Mouse (Mus musculus): ENCODE results near the gene Pop4. TPM values are rescaled to one million over a fixed set of nuclear protein-coding genes. Genes with fewer than 3 reads are reported as not detected.
A peak's percentile ranks its signal among the peaks of the same experiment; 100 is the strongest.

Gene Pop4
- polyA plus RNA-seq, 1 experiment from 2014 or later = 89.3 TPM

- Histone ChIP-seq H3K4me3 (replicated peaks) (no peak overlapping the region), H3K27me3 (no peaks in the 10 kb centered on the region; the same call in 1 of the 2 replicates), H3K9ac (replicated peaks) (no peak overlapping the region), H3K4me1 (replicated peaks) (no peaks in the 10 kb centered on the region), H3K27ac (no peak overlapping the region), H3K36me3 (no peaks in the 10 kb centered on the region), H3K9me3 (no peaks in the 10 kb centered on the region), H3K4me2 (replicated peaks) (no peak overlapping the region)
- no peak for ATAC-seq
Measured at GRCm38 (mm10) chr7:38237140-38237539, 34.1 kb downstream of the Pop4 start.

DNA sequence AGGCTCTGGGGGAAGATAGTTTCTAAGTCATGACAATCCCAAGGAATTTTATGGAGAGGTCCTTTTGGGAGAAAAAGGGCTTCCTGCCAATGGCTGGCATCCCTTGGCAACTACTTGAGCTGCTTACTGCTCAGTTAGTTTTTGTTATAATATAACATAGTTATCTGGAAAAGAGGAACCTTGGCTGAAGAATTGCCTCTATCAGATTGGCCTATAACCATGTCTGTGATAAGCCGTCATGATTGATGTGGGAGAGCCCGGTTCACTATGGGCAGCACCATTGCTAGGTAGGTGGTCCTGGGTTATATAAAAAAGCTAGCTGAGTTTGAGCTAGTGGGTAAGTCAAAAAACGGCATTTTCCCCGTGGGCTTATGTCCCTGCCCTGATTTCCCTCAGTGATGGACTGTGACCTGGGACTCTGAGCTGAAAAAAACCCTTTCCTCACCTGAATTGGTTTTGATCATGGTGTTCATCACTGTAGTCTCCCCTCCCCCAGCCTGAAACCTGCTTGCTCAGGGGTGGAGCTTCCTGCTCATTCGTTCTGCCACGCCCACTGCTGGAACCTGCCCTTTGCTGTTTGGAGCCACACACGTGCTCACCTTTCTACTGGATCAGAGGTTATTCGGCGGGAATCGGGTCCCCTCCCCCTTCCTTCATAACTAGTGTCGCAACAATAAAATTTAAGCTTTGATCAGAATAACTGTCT lies 34.7 kb downstream of the Pop4 start:
- Histone ChIP-seq H3K36me3 (no peaks in the 10 kb centered on the region), H3K4me2 (replicated peaks) (no peak overlapping the region), H3K9ac (replicated peaks) (no peak overlapping the region), H3K4me1 (replicated peaks) (no peaks in the 10 kb centered on the region), H3K9me3 (no peaks in the 10 kb centered on the region), H3K4me3 (replicated peaks) (no peak overlapping the region), H3K27me3 (no peaks in the 10 kb centered on the region; the same call in 1 of the 2 replicates), H3K27ac (no peak overlapping the region)
- 55% methylated on average over 11 of the region's 11 CpGs for WGBS
- ATAC-seq = no peak

DNA sequence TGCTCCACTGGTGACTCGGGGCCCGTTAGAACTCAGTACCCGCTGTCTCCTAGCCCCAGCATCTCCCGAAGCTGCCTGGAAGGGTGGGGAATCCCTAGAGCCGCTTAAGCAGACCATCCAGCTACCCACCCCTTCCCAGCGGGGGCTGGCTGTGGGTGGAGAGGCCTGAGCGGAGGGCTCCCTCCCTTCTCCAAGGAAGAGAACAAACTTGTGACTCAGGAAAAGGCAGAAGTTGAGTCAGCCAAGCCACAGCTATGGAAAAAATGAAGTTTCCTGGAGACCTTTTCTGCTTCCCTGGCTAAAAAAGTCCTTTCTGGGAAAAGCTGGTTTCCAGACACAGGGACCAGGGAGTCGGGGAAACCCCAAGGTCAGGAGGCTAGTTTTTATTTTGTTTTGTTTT lies 40.9 kb downstream of the Pop4 start:
- Histone ChIP-seq H3K9ac (replicated peaks) (no peak overlapping the region), H3K27me3 (peaks cover 28% of the 10 kb centered on the region), H3K4me3 (replicated peaks) (no peak overlapping the region), H3K36me3 (no peaks in the 10 kb centered on the region), H3K4me2 (replicated peaks) (no peak overlapping the region), H3K27ac (no peak overlapping the region), H3K4me1 (replicated peaks) (peaks cover 12% of the 10 kb centered on the region), H3K9me3 (no peaks in the 10 kb centered on the region)
- ATAC-seq = no peak
- WGBS = 21% methylated on average over 8 of the region's 8 CpGs

DNA sequence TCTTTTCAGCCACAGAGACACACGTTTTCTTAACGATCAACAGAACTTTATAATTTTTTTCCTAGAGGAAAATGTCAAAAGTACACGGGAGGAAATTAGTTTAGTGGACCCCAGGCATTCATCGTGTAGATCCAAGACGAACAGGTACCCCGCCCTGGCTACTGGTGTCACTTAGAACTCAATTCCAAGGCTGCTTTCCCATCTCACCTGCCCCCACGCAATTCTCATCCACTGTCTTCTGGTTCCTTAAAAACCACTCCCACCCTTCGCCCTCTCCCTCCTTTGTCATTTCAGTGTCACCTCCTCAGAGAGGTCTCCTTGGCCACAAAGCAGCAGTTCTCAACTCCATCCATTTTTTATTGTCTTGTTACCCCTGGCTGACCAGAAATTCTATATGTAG lies 42.9 kb downstream of the Pop4 start:
- peaks cover 12% of the 10 kb centered on the region for H3K4me1 ChIP-seq (replicated peaks)
- 22% methylated on average over 8 of the region's 8 CpGs for WGBS
- H3K27me3 ChIP-seq = peaks cover 28% of the 10 kb centered on the region
- H3K9ac ChIP-seq (replicated peaks) = no peak overlapping the region
- no peaks in the 10 kb centered on the region for H3K36me3 ChIP-seq
- no peaks in the 10 kb centered on the region for H3K9me3 ChIP-seq
- ATAC-seq = 0 out of 2 replicates have a peak, but pooled peaks have one; percentile 4
- H3K4me3 ChIP-seq (replicated peaks) = peak overlapping the region; percentile 53
- no peak overlapping the region for H3K27ac ChIP-seq
- H3K4me2 ChIP-seq (replicated peaks) = peak overlapping the region; percentile 89

DNA sequence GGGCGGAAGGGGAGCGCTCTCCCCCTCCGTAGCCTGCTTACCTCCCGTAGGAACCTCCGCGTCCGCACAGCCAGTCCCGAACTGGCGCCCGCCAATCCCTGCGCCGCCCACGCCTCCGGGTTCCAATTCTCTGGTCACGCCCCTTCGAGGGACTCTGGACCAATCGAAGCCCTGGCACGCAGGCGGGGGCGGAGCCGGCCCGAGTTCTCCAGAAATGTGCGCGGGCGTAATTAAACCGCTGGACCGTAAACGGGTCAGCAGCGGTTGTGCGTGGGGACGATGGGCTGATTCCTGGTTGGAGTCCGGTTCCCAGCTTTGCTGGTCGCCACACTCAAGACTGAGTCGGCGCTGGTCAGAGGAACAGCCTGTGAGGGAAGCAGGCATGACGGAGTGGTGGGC lies 43.3 kb downstream of the Pop4 start, which contains the start of gene Plekhf1:
Plekhf1 (minus strand) TSS at position 117 of the 399 bp plus-strand sequence.
- peak within 1 kb of the TSS; percentile 89 for H3K4me2 ChIP-seq (replicated peaks)
- peak within 1 kb of the TSS; percentile 53 for H3K4me3 ChIP-seq (replicated peaks)
- H3K27ac ChIP-seq = no peak within 1 kb of the TSS
- peaks cover 28% of the 10 kb centered on the region for H3K27me3 ChIP-seq
- ATAC-seq = peak; percentile 91
- no peaks in the 10 kb centered on the region for H3K36me3 ChIP-seq
- peaks cover 12% of the 10 kb centered on the region for H3K4me1 ChIP-seq (replicated peaks)
- no peaks in the 10 kb centered on the region for H3K9me3 ChIP-seq
- H3K9ac ChIP-seq (replicated peaks) = peak within 1 kb of the TSS; percentile 62
- WGBS = under 1% methylated on average over 36 of the region's 36 CpGs

- under 1% methylated on average over 25 of the region's 25 CpGs for WGBS
- peak; percentile 75 for ATAC-seq
Measured at GRCm38 (mm10) chr7:38227181-38227899, 43.9 kb downstream of the Pop4 start.

DNA sequence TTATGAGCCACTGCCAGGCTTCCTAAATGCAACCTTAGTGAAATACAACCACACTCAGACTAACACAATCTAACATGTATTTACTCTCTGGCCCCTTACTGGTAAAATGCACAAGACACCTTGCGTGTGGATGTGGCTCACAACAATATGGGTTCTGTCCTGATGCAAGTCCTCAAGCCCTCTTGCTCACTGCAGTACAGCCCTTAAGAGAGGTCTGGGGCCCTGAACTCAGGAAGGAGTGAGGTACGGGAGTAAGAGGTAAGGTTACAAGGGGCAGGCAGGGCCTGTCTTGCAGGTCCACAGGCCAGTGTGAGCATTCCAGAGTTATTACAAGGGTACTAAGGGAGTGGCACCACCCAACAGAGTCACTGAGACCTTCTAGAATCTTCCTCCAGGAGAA lies 45.0 kb downstream of the Pop4 start:
- 83% methylated on average over 2 of the region's 2 CpGs for WGBS

More at GRCm38 (mm10) chr7:38227181-38227899, 43.9 kb downstream of the Pop4 start:
- Histone ChIP-seq H3K4me3 (replicated peaks) (peak overlapping the region; percentile 53), H3K27me3 (peaks cover 28% of the 10 kb centered on the region), H3K36me3 (no peaks in the 10 kb centered on the region), H3K9ac (replicated peaks) (peak overlapping the region; percentile 62), H3K9me3 (no peaks in the 10 kb centered on the region), H3K27ac (no peak overlapping the region), H3K4me2 (replicated peaks) (peak overlapping the region; percentile 89), H3K4me1 (replicated peaks) (peaks cover 12% of the 10 kb centered on the region)

GRCm38 (mm10) chr7:38224577-38225369 lies 46.5 kb downstream of the Pop4 start:
- Histone ChIP-seq H3K9ac (replicated peaks) (no peak overlapping the region), H3K4me2 (replicated peaks) (no peak overlapping the region), H3K36me3 (no peaks in the 10 kb centered on the region), H3K27ac (no peak overlapping the region), H3K4me1 (replicated peaks) (peaks cover 12% of the 10 kb centered on the region), H3K9me3 (no peaks in the 10 kb centered on the region), H3K27me3 (peaks cover 18% of the 10 kb centered on the region), H3K4me3 (replicated peaks) (no peak overlapping the region)
- no peak for ATAC-seq
- WGBS = 90% methylated on average over 13 of the region's 13 CpGs

More for the DNA sequence above, 45.0 kb downstream of the Pop4 start:
- Histone ChIP-seq H3K4me1 (replicated peaks) (peaks cover 12% of the 10 kb centered on the region), H3K4me2 (replicated peaks) (no peak overlapping the region), H3K9ac (replicated peaks) (no peak overlapping the region), H3K27me3 (peaks cover 28% of the 10 kb centered on the region), H3K27ac (no peak overlapping the region), H3K4me3 (replicated peaks) (no peak overlapping the region), H3K36me3 (no peaks in the 10 kb centered on the region), H3K9me3 (no peaks in the 10 kb centered on the region)
- no peak for ATAC-seq

DNA sequence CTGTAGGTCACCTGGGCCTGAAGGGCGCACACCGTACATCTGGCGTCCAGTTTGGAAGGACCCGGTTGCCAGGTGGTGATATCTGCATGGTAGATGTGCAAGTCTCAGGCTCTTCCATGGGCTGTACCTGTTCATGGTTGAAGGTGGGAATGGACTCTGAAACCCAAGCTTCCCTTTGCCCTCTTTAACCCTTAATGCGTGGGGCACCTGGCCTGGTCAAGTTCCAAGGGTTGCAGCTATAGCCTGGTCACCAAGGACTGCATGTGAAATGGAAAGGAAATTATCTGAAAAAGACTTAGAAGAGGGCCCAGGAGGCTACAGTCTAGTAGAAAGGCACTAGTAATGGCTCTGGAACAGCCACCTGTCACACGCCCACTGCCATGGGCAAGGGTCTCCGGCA lies 50.4 kb downstream of the Pop4 start:
- Histone ChIP-seq H3K9me3 (no peaks in the 10 kb centered on the region), H3K9ac (replicated peaks) (no peak overlapping the region), H3K27me3 (no peaks in the 10 kb centered on the region)

GRCm38 (mm10) chr7:38219526-38219925 lies 51.7 kb downstream of the Pop4 start:
- WGBS = 92% methylated on average over 4 of the region's 4 CpGs

More for the DNA sequence above, 50.4 kb downstream of the Pop4 start:
- H3K4me1 ChIP-seq (replicated peaks) = no peaks in the 10 kb centered on the region
- H3K36me3 ChIP-seq = no peaks in the 10 kb centered on the region
- H3K4me3 ChIP-seq (replicated peaks) = no peak overlapping the region
- no peak for ATAC-seq
- no peak overlapping the region for H3K27ac ChIP-seq
- 96% methylated on average over 7 of the region's 7 CpGs for WGBS
- H3K4me2 ChIP-seq (replicated peaks) = no peak overlapping the region

GRCm38 (mm10) chr7:38218631-38219367 lies 52.4 kb downstream of the Pop4 start:
- 75% methylated on average over 8 of the region's 8 CpGs for WGBS
- Histone ChIP-seq H3K27ac (no peak overlapping the region), H3K27me3 (no peaks in the 10 kb centered on the region), H3K4me2 (replicated peaks) (no peak overlapping the region), H3K9ac (replicated peaks) (no peak overlapping the region), H3K4me3 (replicated peaks) (no peak overlapping the region), H3K4me1 (replicated peaks) (no peaks in the 10 kb centered on the region), H3K9me3 (no peaks in the 10 kb centered on the region), H3K36me3 (no peaks in the 10 kb centered on the region)
- no peak for ATAC-seq

More at GRCm38 (mm10) chr7:38219526-38219925, 51.7 kb downstream of the Pop4 start:
- Histone ChIP-seq H3K4me3 (replicated peaks) (no peak overlapping the region), H3K27me3 (no peaks in the 10 kb centered on the region), H3K9me3 (no peaks in the 10 kb centered on the region), H3K4me1 (replicated peaks) (no peaks in the 10 kb centered on the region), H3K27ac (no peak overlapping the region), H3K9ac (replicated peaks) (no peak overlapping the region), H3K36me3 (no peaks in the 10 kb centered on the region), H3K4me2 (replicated peaks) (no peak overlapping the region)
- ATAC-seq = no peak

All from midbrain, embryonic 13.5 days (tissue).